Mouse (Mus musculus) liver, embryonic 14.5 days (tissue): ENCODE measurements around the gene Fgfr2. TPM values are rescaled to one million over a fixed set of nuclear protein-coding genes. Genes with fewer than 3 reads are reported as not detected.

Source experiments
- ATAC-seq: fragments of 200-750 bp; cut with Nextera tagmentation; 2 replicates; pipeline ENCODE4 v1.8.0; 2017; ENCODE audit warnings: moderate number of reproducible peaks, mild to moderate bottlenecking, moderate library complexity; ENCODE audit not compliant: insufficient read depth
- DNase-seq, 3 experiments: peaks; one replicate each; pipeline ENCODE4 v3.0.0-alpha.2; 2012 to 2013; ENCODE audit warnings: low read depth in 3 of 3, low spot score in 3 of 3
- H3K27ac ChIP-seq: fragments of 300-500 bp; sonication (generic); 2 replicates; pipeline ENCODE4 v1.5.1; 2014; ENCODE audit warnings: moderate library complexity, mild to moderate bottlenecking, control low read depth, inconsistent platforms
- H3K27me3 ChIP-seq: fragments of 300-500 bp; sonication (generic); 2 replicates; pipeline ENCODE4 v1.6.1; 2014; ENCODE audit warnings: mild to moderate bottlenecking, low read length, moderate library complexity; ENCODE audit not compliant: control insufficient read depth, insufficient read depth
- H3K36me3 ChIP-seq: fragments of 300-500 bp; sonication (generic); replicated peaks from 2 replicates; pipeline ENCODE4 v1.6.1; 2014; ENCODE audit warnings: low read depth; ENCODE audit not compliant: control insufficient read depth, insufficient read depth
- H3K4me1 ChIP-seq, 2 experiments: fragments of 200-500 bp in 1 of 2; fragments of 300-500 bp in 1 of 2; sonication (generic) in 1 of 2; replicated peaks; 2 replicates each; pipeline ENCODE4 v1.6.1; 2012 to 2014; ENCODE audit warnings: antibody characterized with exemption in 1 of 2, inconsistent platforms in 1 of 2, low read length in 1 of 2; ENCODE audit not compliant: control insufficient read depth in 2 of 2, insufficient read depth in 2 of 2
- H3K4me2 ChIP-seq: fragments of 300-500 bp; sonication (generic); 2 replicates; pipeline ENCODE4 v1.6.1; 2014; ENCODE audit warnings: low read depth, mild to moderate bottlenecking, control low read depth, moderate library complexity
- H3K4me3 ChIP-seq, 2 experiments: fragments of 200-500 bp in 1 of 2; fragments of 300-500 bp in 1 of 2; sonication (generic) in 1 of 2; 2 replicates each; pipeline ENCODE4 v1.5.1; 2012 to 2014; ENCODE audit warnings: low read depth in 2 of 2, low read length in 2 of 2, mild to moderate bottlenecking in 2 of 2, control low read depth in 1 of 2, inconsistent platforms in 1 of 2, moderate library complexity in 1 of 2; ENCODE audit not compliant: insufficient read depth in 1 of 2
- H3K9ac ChIP-seq: fragments of 300-500 bp; sonication (generic); replicated peaks from 2 replicates; pipeline ENCODE4 v1.6.1; 2014; ENCODE audit warnings: mild to moderate bottlenecking, control low read depth, moderate library complexity
- H3K9me3 ChIP-seq: fragments of 300-500 bp; sonication (generic); 2 replicates; pipeline ENCODE4 v1.6.1; 2016; ENCODE audit warnings: low read length, mixed read lengths; ENCODE audit not compliant: control insufficient read depth
- CTCF ChIP-seq: IDR thresholded peaks from 2 replicates; pipeline ENCODE4 v1.5.1; 2016; ENCODE audit warnings: antibody characterized with exemption, low read depth, control low read depth
- EP300 ChIP-seq: IDR thresholded peaks from 2 replicates; pipeline ENCODE4 v1.6.1; 2016; ENCODE audit warnings: antibody characterized with exemption, low read depth
- WGBS: fragments of 180-500 bp; shearing (Covaris S2); extraction: QIAGEN DNeasy Blood & Tissue Kit; methylation state at CpG from one replicate; pipeline ENCODE4 v1.1.7; 2014; ENCODE audit not compliant: insufficient replicate concordance; 5-methylcytosine and 5-hydroxymethylcytosine counted together
- polyA plus RNA-seq, 2 experiments: library from polyadenylated mRNA; depleted of rRNA in 1 of 2; stranded (reverse) in 1 of 2; unstranded in 1 of 2; fragments of >200 nt; fragmentation: Nextera tagmentation in 1 of 2; extraction: Ambion mirVana in 1 of 2; gene quantifications; 2 replicates each; pipeline versions ENCODE4 v1.2.1 to v1.2.3; 2012 to 2014

Fgfr2 gene
- polyA plus RNA-seq, 2 experiments = 7.9 to 8.8 TPM

DNA sequence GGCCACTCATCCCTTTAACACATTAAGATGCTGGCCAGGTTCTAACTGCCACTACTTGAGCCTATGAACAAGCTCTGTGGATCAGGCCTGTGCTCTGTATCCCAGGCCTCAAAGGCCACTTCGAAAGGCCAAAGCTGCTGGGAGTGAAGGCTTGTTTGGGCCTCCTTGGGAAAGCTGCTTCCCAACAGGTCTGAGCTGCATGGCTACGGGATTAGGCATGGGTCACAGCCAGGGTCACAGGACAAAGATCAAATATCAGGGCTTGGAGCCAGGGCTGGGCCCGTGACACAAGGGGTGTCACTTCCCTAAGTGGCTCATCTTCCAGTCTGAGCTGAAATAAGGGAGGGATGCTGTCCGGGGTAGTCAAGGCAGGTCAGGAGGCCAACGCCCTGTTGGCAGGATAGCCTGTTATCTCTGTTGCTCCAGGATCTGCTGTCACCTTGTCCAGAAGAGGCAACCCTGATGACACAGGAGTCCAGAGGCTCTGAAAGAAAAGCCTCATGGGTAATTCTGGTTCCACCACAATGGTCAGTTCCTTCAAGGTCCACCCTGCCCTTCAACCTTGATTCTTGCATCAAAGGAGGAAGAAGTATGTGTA, 1313.5 kb downstream of the Fgfr2 start:
- H3K4me1 ChIP-seq = no peaks in the 10 kb centered on the region
- H3K4me2 ChIP-seq = no peak overlapping the region
- no peak overlapping the region for H3K27ac ChIP-seq
- ATAC-seq = 0 out of 2 replicates have a peak, but pooled peaks have one; percentile 43
- H3K4me3 ChIP-seq = no peak overlapping the region
- no peak overlapping the region for H3K9ac ChIP-seq
- no peak for DNase-seq
- WGBS = 39% methylated on average over 5 of the region's 5 CpGs
- no peaks in the 10 kb centered on the region for H3K36me3 ChIP-seq
- TF ChIP-seq EP300 (no peak), CTCF (no peak)
- H3K9me3 ChIP-seq = no peaks in the 10 kb centered on the region
- no peaks in the 10 kb centered on the region for H3K27me3 ChIP-seq

DNA sequence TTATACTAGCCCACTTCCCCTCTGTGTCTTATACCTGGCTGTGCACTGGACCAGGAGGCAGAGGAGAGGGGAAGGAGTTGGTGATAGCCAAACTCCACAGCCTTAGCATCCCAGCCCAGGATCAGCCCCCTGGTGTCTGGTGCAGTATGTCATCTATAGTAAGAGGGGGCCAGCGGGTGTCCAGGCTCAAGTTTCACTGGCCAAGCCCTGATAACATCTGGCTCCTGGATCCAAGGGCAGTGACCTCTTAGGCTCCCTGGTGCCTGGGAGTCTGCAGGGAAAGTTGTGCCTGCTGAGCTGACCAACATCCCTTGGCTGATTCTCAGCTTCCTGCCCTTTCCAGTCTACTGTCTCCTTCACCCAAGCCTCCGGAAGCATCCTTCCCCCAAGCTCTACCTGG, 1315.9 kb downstream of the Fgfr2 start:
- Histone ChIP-seq H3K9ac (no peak overlapping the region), H3K27me3 (no peaks in the 10 kb centered on the region), H3K27ac (no peak overlapping the region), H3K4me3 (no peak overlapping the region), H3K4me2 (no peak overlapping the region), H3K9me3 (no peaks in the 10 kb centered on the region), H3K4me1 (no peaks in the 10 kb centered on the region), H3K36me3 (no peaks in the 10 kb centered on the region)
- 26% methylated on average over 2 of the region's 2 CpGs for WGBS
- no peak for TF ChIP-seq EP300
- no peak for TF ChIP-seq CTCF
- DNase-seq (no peak), ATAC-seq (no peak)

DNA sequence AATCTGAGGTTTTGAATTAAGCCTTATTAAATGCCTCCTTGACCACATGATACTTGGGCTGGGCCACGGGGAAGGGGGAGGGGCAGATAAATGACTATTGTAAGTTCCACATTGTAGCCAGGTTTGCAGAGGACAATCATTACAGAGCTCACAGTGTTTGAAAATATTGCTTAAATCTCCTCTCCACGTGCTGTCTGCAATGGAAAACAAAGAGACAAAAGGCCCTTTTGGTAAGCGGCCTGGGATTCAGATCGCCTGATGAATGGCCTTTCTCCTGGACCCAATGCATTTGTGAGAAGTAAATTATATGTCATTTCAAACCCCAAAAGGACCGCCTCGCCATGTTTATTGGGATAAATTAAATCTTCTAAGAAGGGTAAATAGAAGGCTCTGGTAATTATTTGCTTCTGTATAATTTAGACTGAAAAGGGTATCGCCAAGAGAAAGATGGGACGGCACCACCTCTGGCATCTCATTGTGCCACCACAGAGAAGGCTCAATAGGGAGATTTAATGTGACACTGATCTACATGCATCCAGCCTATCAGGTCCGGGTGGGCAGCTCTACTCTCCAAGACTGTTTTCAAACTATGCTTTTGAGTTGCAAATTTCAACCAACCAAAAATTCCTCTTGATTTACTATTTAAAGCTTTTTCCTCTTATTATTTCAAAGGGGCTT, 1317.5 kb downstream of the Fgfr2 start:
- H3K9me3 ChIP-seq = no peaks in the 10 kb centered on the region
- H3K4me1 ChIP-seq = 0 out of 4 replicates have a peak, but pooled peaks cover 0 to 2% of the 10 kb centered on the region in 2 experiments

DNA sequence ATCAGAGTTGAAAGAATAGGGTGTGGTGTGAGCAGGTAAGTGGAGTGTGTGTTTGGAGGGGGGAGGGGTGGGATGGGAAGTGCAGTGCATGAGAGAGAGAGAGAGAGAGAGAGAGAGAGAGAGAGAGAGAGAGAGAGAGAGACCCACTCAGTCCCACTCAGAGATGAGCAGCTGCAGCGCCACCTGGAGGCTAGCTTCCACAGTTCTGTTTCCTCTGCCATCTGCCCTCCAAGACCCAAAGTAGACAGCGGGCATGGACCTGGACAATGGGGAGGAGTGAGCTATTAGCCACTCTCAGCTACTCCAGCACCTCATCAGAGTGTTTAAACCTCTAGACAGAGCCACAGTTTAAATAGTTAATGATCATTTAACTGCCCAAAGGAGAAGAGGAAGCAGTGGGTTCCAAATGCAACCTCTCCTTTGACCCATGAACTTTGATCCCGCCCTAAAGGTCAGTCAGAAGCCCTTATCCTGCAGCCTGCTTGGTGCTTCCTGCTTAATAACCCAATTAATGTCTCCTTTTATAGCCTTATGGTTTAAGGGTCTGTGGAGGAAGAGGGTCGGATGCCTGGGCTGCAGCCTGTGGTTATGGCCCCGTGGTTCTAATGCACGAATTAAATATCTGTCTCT, 1322.6 kb downstream of the Fgfr2 start:
- Histone ChIP-seq H3K27me3 (no peaks in the 10 kb centered on the region), H3K9me3 (no peaks in the 10 kb centered on the region), H3K4me2 (no peak overlapping the region), H3K27ac (no peak overlapping the region), H3K4me3 (no peak overlapping the region), H3K9ac (no peak overlapping the region), H3K4me1 (0 out of 4 replicates have a peak, but pooled peaks cover 0 to 3% of the 10 kb centered on the region in 2 experiments), H3K36me3 (no peaks in the 10 kb centered on the region)
- ATAC-seq (no peak), DNase-seq (no peak)
- TF ChIP-seq EP300 (no peak), CTCF (peak; percentile 49)
- WGBS = 43% methylated on average over 6 of the region's 6 CpGs

More for the DNA sequence above, 1317.5 kb downstream of the Fgfr2 start:
- ATAC-seq (no peak), DNase-seq (no peak)
- H3K9ac ChIP-seq = no peak overlapping the region
- no peak overlapping the region for H3K4me3 ChIP-seq
- H3K27me3 ChIP-seq = no peaks in the 10 kb centered on the region
- no peak for TF ChIP-seq EP300
- TF ChIP-seq CTCF = no peak
- H3K36me3 ChIP-seq = no peaks in the 10 kb centered on the region
- no peak overlapping the region for H3K4me2 ChIP-seq
- H3K27ac ChIP-seq = no peak overlapping the region
- 59% methylated on average over 9 of the region's 9 CpGs for WGBS

DNA sequence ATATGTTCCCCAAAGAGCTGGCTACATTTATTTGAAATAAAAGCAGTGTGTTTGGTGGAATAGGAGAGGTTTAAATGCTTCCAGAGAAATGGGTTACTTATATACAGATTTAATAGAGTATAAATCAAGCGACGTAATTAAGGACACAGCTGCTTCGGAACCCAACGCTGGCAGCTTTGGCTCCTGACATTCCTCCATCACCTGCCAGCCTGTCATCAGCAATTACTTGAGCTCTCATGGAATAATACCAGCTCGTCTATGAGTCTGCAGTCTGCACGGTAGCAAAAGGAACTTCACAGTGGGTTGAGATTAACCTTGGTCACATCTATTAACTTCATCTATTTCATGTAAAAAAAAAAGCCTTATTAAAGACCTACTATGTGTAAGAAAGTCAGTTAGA, 1326.0 kb downstream of the Fgfr2 start:
- Histone ChIP-seq H3K36me3 (no peaks in the 10 kb centered on the region), H3K9me3 (no peaks in the 10 kb centered on the region), H3K27me3 (no peaks in the 10 kb centered on the region), H3K9ac (no peak overlapping the region), H3K4me3 (no peak overlapping the region), H3K27ac (no peak overlapping the region), H3K4me1 (0 out of 4 replicates have a peak, but pooled peaks cover 0 to 3% of the 10 kb centered on the region in 2 experiments), H3K4me2 (no peak overlapping the region)
- TF ChIP-seq CTCF (no peak), EP300 (no peak)
- DNase-seq (no peak), ATAC-seq (no peak)
- 59% methylated on average over 6 of the region's 6 CpGs for WGBS
